Mouse (Mus musculus) layer of hippocampus, adult 9-10 months (tissue): Measurements from ENCODE around the gene Creld2.

Experiments
- DNase-seq: peaks from one replicate; pipeline ENCODE4 v3.0.0; 2022; ENCODE audit warnings: low spot score

Gene Creld2

DNA sequence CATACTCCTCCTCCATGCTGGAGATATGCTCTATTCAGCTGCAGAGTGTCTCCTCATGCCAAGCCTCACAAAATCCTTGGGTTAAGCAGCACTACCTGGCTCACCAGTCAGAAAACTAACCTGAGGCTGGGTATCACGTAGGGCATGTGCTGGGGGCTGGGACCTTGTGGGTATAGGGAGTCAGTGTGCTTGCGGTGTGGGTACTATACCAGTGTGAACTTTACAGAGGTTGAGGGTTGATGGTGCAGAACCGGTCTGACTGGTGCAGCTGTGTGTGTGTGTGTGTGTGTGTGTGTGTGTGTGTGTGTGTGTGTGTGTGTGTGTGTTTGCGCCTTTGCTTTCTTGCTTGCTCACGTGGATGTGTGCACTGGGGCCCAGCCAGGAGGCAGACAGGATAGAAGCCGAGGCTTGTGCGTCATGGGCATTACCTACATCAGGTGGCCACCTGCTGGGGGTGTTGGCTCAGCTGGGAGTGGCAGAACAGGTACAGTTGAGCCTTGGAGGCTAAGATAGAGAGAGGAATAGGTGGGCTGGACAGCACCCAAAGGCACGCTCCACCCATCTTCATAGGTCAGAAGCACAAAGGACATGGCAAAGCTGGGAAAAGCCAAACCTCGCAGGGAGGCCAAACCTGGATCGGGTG, 32.2 kb downstream of the Creld2 start:
- DNase-seq = no peak

DNA sequence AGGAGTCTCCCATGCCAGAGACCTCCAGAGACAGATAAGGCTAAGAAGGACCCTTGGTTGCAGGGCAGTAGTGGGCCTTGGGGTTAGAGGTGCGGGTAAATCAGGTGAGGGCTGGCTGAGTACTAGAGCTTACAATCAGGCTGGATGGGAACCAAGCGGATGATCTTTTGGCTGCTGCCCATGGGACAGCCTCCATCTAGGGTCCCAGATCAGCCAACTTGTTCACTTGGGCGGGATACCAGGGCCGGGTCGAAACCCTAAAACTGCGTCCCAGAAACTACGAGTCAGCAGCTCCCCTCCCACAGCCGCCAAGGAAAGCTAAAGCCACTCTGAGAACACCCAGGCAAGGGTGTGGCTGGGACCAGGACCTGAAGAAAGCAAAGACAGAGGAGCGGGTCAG, 33.7 kb downstream of the Creld2 start:
- DNase-seq = no peak

DNA sequence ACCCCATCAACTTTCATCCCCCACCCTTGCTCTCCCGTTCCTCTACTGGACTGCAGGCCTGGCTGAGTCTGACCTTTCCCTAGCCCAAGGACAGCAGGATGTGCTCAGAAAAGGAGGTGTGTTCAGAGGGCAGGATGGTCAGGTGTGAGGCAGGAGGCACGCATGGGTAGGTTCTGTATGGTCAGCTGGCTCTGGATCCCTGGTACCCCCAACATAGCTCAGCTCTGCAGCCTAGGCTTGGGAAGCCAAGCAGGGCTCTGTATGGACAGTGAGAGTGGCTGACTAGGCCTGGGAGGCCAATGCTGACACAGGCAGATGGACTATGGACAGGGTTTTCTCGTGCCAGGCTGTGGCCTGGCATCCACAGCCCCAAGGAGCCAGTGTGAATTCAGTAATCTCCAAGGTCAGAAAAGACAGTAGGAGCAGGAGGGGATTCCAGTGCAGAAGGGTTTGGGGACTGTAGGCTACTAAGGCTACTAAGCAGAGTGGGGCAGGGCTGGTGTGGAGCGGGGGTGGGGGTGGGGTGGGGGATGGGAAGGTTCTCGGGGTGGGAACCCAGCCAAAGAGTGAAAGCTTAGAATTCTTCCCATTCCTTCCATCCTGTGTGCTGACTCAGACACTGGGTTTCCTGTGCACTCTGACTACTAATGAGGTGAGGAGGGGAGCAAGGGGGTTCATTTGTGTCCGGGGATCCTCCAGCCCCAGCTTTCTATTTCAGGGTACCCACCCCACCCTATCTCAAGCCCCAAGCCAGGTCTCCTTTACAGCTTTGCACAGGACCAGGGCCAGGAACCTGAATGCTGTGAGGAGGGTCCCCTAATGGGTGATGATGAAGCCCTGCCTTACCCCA, 34.9 kb downstream of the Creld2 start:
- no peak for DNase-seq

DNA sequence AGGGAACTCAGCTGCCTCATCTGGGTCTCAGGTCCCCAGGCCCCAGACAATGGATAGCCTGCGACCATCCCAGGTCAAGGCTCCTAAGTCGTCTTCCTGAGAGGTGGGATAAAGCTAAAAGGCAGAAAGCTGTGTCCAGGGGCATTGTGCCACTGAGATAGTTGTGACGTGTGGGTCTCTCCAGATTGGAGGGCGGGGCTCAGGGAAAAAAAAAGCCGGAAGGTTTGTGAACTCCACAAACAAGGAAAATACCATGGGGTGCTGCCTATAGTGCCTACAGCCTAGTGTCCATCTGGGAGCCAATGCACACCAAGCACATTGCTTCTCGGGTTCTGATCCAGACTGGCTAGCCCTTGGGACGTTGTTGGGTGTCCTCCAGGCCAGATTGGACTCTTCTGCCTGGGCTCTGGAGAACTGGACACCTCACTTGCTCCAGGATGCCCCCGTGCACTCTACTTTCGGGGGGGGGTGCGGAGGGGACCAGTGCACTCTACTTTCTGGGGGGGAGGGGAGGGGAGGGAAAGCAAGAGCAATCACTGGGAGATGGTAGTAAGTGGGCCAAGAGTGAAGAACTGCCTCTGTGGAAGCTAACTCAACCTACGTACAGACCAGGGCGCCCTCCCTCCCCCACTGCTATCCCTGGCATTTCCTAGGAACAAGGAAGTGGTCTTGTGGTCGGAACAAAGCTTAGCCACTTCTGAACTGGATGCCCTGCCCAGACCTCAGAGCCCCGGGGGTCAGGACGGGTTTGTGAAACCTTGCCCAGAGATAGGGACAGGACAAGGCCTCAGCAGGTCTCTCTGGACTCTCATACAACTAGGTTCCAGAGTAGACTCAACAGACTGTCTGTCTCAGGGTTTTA, 35.8 kb downstream of the Creld2 start:
- no peak for DNase-seq

DNA sequence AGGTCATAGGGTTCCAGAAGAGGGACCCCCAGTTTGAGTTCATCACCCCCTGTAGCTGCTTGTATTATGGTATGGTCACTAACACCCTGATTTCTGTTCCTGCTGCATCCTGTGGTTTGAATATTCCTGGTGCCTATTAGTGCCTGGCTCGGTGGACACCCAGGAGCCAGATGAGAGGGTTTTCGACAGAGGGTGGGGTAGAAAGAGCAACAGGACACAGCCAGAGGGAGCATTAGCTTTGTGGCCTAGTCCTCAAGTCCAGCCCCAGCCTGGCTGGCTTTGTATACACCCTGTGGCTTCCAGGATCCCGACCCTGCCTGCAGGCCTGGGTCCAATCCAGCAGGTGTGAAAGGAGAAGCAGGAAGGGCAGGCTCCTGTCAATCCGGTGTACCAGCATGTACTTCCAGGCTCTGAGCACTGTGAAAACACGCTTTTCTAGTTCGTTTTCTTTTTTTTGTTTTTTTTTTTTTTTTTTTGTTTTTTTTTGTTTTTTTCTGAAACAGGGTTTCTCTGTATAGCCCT, 36.5 kb downstream of the Creld2 start:
- no peak for DNase-seq

DNA sequence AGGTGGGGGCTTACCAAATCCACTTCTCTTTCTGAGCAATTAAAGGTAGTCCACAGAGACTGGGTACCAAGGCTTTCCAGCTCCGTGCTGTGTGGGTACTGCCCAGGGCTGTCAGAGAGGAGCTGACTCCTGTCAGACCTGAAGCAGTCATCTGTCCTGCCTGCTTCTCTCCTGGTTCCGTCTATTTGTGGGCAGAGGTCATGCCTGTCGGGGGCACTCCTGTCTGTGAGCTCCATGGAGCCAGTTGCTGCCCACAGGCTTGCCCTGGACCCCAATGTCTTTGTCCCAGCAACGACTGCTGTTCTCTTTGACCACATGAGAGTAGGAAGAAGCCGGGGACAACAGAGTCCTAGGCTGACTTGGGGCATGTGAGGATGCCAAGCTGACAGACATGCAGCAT, 37.2 kb downstream of the Creld2 start:
- no peak for DNase-seq

DNA sequence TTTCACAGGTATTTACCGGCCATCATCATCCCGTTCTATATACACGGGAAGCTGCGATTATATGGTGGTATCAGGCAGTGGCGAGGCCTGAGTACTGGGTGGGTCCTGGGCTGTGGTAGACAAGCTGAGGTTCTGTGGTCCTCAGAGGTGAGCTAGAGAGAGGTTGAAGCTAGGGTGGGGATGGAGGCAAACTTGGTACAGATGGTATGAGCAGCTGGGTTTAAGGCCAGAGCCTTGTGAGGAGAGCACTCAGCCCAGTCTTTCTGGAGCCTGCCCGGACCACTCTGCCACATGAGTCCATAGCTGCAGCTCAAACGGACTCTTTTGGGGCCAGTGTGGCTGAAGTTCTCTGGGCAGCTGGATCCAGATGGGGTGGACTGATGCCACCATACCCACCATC, 37.9 kb downstream of the Creld2 start:
- no peak for DNase-seq

DNA sequence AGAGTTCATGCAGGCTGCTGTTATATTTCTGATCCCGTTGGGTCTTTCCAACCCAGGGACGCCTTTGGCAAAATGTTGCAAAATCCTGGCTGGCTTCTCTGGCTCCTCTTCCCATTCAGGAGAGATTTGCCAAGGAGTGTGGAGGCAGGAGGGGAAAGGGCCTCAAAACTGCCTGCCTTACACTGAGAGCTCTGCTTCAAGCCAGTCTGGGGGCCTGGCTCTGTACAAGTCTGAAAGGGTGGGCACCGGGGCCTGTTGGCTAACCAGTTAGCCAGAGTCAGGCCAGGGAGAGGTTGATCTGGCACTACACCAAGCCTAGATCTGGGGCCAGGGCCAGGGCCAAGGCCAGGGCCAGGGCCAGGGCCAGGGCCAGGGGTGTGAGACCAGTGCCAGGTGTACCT, 38.7 kb downstream of the Creld2 start:
- DNase-seq = no peak

DNA sequence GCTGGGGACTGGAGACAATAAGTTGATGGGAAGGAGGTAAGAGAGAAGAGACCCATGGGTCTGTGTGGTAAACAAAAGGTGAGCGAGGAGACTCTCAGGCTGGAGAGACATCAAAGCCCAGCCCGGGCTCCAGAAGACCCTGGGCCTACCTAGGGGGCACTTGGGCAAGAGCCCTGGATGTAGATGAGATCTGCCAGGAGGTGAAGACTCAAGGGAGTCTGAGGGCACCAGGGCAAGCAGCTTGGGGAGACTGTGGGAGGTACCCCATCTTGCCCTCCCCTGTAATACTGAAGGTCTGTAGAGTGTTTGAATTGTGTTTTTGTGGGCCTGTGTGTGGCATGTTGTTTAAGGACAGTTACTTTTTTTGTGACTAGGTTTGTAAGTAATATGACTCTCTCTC, 39.3 kb downstream of the Creld2 start:
- DNase-seq = no peak

DNA sequence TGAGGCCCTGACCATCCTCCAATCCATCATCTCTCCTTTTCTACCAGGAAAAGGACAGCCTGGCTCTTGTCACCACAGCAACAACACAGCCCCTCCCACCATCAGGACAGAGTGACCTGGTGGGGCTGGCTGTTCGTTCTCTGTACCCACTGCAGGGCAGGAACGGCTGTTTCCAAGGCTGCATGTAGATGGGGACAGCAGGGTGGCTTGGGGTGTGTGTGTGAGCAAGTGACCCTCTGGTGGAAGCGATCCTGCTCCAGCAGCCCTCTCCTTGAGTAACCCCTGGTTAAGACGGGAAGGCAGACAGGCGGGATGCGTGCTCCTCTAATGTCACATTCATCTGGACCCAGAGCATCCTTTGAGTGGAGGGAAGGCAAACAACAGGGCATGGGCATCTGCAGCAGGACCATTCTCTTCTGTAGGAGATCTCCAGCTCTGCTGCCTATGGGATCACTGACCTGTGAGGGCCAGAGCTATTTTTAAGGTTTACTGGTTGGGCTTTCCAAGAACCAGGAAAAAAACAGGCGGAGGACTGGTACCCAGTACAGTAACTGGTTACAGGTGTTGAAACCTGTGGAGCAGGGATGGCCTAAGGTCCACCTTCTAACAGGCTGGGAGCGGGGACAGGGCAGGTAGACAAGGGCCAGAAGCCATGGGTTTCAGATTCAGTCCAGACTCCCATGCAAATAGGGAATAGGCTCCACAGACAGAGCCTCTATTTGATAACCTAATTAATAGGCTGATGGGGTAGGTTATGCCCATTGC, 39.9 kb downstream of the Creld2 start:
- DNase-seq = no peak

DNA sequence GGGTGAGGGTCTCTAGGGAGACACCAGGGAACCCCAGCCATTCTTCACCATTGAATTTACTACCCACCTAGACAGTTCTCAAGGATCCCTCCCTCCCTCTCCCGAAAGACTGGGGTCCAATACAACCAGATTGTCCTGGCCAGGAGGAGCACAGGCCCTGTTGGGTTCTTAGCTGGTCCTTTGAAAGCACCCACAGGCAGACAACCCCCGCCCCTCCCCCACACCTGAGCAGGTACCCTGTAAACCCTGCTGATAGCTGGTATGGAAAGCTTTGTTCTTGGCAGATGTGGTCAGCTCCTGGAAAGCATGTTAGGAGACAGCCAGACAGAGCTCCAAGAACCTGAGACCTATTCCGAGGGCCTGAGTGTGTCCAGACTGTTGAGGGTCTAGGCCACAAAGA, 41.3 kb downstream of the Creld2 start:
- DNase-seq = no peak

DNA sequence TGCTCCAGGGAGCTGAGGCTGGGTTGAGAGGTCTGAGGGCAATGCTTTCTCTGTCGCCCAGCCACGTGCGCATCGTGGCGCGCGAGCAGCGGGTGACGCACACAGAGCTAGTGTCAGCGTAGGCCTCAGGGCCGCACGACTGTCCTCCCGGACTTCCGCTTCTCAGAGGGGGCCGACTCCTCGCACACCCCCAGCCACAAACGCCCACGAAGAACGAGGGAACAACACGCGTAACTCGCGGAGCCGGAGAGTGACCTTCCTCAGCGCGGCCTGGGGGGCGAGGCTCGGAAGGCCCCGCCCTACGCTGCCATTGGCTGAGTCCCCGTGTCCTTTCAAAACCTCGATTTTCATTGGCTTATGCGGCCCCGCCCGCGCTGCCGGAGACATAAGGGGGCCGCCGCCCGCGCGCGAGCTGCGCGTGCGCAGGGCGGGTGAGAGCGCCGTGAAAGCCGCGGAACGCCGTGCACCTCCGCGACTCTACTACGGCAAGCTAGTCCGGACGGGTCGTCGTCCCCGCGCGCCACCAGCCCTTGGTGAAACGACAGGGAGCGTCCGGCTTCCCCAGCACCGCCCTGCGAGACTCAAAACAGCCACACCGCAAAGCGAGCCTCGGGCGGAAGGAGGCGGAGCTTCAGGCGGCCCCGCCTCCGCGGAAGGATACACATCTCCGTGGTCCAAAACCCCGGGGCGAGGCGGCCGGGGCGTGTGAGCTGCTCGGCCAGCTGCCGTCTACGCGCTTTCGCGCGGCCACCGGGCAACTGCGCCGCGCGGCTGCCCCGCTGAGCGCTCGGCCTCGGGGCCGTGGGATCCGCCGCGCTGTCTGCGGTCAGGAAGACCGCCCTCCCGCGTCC, 42.6 kb downstream of the Creld2 start, which contains the start of gene Pim3:
Gene Pim3, plus strand, starts transcription at position 415 of the 851 bp plus-strand sequence.
- DNase-seq = peak; percentile 96

DNA sequence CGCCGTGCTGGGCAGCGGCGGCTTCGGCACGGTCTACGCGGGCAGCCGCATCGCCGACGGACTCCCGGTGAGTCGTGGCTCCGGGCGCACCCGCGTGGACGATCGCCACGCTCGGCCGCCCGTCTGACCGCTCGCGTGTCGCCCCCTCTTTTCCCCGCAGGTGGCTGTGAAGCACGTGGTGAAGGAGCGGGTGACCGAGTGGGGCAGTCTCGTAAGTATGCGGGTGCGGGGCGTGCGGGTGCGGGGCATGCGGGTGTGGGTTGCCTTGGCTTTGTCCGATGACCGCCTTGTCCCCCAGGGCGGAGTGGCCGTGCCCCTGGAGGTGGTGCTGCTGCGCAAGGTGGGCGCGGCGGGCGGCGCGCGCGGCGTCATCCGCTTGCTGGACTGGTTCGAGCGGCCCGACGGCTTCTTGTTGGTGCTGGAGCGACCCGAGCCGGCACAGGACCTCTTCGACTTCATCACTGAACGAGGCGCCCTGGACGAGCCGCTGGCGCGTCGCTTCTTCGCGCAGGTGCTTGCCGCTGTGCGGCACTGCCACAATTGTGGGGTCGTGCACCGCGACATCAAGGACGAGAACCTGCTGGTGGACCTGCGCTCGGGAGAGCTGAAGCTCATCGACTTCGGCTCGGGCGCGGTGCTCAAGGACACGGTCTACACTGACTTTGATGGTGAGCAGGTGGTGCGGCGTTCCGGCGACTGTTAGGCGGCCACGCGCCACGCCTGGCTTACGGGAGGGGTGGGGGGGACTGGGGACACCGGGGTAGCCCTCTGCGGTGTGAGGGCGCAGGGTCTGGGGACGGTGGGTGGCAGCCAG, 43.6 kb downstream of the Creld2 start:
- DNase-seq = no peak

DNA sequence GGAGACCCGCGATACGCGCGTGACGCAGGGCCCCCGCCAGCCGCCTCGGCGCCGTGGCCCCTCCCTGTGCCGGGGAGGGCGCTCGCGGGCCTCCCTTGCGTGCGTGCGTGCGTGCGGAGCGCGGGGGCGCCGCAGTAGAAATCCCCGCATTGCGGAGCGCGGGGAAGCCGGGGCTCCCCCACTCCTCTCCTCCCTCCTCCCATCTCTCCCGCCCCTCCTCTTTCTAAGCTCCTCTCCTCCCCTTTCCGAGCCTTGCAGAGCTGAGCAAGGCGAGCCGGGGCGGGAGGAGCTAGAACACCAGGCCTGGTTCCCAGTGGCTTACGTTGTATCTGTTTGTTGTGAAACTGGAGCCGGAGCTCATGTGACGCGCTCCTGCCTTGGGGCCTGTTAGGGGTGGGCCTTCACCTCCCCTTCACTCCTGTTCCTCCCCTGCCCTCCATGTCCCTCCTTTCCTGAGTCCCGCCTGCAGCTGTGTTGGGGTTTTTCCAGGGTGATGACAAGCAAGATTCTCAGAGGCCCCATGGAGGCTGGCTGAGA, 44.3 kb downstream of the Creld2 start:
- DNase-seq = peak; percentile 77

DNA sequence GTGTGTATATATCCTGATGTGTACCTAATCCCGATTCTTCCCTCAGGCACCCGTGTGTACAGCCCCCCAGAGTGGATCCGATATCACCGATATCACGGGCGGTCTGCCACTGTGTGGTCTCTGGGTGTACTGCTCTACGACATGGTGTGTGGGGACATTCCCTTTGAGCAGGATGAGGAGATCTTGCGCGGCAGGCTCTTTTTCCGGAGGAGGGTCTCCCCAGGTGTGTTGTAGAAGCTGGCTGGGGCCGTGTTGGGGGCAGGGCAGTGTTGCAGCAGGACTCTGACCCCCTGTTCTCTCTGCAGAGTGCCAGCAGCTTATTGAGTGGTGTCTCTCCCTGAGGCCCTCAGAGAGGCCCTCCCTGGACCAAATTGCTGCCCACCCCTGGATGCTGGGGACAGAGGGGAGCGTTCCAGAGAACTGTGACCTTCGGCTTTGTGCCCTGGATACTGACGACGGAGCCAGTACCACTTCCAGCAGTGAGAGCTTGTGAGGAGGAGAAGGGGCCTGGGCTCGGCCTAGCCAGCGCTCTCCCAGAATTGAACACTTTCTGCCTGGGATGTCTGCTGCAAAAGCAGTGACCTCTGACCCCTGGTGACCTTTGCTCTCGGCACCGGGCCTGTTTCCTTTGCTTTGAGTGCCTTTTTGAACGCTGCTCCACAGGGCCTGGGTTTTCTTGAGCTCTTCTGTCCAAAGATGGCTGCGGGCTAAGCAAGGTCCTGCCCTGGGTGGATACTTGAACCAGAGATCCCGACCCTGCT, 45.0 kb downstream of the Creld2 start:
- no peak for DNase-seq

DNA sequence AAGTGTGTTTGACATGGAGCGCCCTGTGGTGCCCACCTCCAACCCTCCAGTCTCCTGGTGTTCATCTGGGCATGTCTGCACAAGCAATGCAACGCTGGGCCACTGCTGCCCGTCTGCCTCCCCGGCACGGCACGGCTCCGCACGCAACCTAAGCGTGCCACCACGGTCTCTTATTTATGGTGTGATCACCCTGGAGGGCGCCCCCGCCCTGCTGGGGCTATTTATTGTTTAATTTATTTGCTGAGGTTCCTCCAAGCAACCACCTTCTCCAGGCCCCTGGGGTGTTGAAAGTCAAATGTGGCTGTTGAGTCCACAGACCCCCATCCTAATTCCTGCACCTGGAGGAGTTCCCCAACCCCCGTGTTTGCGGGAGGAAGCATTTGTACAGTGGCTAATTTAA, 45.6 kb downstream of the Creld2 start:
- no peak for DNase-seq

DNA sequence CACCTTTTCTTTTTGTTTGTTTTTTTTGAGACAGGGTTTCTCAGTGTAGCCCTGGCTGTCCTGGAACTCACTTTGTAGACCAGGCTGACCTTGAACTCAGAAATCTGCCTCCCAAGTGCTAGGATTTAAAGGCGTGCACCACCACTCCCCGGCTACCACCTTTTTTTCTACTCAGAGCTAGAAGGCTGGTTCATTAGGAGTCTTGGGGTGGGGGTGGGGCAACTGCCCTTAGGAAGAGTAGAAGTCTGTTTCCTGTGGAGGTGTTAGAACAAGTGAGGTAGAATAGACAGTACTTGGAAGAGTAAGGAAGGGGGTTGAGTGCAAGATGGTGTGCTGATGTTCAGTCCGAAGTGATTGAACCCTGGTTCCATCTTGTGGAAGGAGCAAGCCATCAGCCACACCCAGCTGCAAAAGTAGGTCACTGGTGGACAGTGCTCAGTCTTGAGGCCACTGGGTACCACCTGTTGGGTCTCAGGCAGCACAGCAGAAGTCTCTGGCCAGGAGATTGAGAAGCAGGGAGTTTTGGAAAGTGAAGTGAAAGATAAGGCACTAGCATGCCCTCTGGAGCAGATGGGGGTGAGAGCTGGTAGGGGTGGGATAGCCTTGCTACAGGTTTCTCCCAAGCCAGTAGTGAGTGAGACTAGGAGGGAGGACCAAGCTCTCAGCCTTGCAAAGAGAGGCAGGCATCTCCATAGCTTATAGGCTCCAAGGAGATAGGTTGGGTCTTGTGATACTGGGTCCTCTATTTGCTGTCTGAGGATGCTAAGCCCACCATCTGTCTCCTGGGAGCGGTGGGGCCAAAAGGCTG, 46.6 kb downstream of the Creld2 start:
- DNase-seq = no peak

DNA sequence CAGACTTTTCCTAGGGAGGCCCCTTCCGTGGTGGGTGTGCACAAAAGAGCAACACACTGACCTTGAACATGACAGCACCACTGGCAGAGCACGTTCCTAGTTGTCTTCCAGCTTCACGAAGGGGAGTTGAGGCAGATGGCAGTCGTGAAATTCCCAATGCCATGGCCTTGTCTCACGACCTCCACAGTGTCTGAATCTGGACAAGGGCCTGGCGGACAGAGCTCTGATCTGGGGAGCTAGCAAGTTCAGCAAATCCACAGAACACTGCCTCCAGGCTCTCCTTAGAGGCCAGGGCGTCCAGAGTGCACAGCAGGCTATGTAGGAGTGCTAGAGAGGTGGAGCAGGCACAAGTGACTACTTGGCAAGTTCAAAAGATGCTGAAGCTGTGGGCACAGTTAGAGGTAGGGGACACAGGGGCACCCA, 47.5 kb downstream of the Creld2 start:
- DNase-seq = no peak
